Mouse (Mus musculus): ENCODE data around the gene Rras2.

The Rras2 gene

GRCm38 (mm10) chr7:114074133-114074532, 43.4 kb downstream of the Rras2 start:
- no peak for DNase-seq (ENCODE audit: extremely low read depth, low read depth, low spot score)

DNA sequence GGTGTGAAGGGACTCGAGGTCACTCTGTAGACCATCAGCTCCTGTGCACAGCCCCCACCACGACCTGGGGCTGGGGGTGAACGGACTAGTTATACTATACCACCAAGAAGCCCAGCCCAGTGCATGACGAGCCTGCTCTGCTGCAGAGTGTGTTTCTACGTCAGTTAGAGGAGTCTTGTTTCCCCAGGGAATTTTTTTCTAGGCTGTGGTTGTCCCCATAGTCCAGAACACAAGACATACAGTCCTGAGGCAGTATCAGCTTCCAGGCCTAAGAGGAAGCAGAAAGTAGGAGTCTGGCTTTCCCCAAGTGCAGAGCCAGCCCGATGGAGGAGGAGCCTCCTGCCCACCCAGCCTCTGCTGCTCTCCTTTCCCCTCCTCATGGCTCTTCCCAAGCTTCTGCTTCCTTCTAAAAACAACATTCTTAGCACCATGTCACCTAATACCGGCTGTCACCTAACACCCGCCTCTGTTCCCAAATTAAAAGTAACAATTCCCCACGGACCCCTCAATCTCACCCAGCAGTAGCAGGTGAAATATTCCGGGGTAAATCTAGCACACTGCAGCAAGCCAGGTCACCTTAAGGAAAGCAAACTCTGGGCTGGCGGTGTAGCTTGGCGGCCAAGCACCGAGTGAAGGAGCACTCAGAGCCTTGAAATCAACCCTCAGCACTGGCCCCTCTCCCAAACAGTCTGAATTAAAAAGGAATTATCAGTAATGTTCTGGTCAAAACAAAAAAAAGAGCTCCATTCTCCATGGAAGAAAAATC, 45.5 kb downstream of the Rras2 start:
- DNase-seq (ENCODE audit: extremely low read depth, low read depth, low spot score), result no peak

GRCm38 (mm10) chr7:114071395-114071794, 46.2 kb downstream of the Rras2 start:
- DNase-seq (ENCODE audit: extremely low read depth, low read depth, low spot score), result no peak

- DNase-seq (ENCODE audit: extremely low read depth, low read depth, low spot score), result no peak
These were observed 47.1 kb downstream of the Rras2 start for GRCm38 (mm10) chr7:114070458-114070840.

DNA sequence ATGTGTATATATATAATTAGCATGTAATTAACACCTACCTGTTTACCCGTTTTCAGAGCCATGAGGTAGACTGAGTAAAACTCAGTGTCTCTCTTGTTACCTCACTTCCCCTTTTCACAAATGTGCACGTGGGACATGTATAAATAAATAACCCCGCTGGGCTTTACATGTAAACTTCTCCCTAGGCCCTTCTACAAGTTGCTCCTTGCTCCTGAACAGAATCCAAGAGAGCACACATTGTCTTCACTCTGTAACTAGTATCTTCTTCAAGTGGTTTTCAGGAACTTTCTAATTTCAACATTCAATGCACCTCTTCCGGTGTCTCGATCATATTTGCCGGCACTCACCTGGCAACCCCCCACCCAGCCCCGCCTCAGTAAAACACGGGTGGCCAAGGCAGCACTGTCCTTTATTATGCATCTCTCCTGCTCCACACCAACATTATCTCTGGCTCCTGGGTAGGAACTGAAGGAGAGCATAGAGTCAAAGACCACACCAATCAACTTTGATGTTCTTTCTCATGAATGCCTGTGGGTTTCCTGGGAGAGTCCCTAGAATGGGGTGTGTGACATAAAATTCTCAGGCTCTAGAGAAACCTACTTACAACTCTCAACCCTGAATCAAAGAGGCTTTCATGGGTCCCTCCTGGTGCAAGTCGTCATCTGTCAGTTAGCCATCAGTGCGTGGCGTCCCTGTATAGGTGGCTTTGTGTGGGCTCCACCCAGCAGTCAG, 47.7 kb downstream of the Rras2 start:
- no peak for DNase-seq (ENCODE audit: extremely low read depth, low read depth, low spot score)

DNA sequence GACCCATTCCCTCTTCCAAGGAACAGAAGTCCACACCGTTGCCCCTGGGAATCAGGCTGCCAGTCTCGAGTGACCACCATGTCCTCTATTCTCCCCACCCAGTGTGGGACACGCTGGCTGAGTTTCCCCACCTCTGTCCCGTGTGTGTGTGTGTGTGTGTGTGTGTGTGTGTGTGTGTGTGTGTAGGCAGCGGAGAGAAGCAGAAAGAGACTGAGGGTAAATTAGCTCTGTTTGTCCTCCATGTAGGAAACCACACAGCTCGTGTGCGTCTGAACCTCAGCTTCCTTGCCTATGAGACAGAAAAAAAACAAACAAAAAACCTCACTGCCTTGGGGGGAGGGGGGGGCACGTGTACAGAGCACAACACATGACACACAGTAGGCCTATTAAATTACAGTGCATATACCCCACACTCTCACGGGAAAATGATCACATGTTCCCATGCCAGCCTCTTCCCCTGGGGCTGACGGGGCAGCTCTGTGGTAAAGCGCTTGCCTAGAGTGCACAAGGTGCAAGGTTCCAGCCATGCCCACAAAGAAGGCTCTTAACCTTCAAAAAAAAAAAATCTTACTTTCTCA, 48.5 kb downstream of the Rras2 start:
- no peak for DNase-seq (ENCODE audit: extremely low read depth, low read depth, low spot score)

DNA sequence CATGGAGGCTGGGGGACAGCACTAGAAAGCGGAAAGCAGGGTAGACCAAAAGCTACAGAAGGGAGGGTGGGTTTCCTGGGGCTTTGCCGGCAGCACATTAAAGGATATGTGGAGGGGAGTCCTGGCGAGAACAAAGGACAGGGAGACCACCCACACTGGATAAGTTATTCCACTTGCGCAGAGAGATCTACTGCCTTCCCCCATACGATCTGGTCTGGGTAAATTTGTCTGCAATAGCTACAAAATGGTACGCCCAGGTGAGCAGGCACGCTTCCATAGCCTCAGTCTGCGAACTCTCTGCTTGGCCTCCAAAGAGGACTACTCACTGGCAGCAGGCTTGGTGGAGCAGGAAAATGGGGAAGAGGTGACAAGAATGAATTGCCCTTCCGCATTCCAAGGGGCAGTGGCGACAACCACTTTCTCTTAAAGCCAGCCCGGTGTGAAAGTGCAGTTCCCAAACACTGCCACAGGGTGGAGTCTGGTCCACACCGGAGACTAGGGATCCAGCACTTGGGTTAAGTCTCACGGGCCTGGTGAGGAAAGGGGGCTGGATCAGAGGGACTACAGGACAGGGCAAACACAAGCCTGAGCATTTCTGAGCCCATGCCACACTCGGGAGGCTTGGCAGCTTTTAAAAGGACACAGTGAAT, 50.9 kb downstream of the Rras2 start:
- no peak for DNase-seq (ENCODE audit: extremely low read depth, low read depth, low spot score)

- no peak for DNase-seq (ENCODE audit: extremely low read depth, low read depth, low spot score)
These were observed 52.0 kb downstream of the Rras2 start for GRCm38 (mm10) chr7:114065407-114066185.

DNA sequence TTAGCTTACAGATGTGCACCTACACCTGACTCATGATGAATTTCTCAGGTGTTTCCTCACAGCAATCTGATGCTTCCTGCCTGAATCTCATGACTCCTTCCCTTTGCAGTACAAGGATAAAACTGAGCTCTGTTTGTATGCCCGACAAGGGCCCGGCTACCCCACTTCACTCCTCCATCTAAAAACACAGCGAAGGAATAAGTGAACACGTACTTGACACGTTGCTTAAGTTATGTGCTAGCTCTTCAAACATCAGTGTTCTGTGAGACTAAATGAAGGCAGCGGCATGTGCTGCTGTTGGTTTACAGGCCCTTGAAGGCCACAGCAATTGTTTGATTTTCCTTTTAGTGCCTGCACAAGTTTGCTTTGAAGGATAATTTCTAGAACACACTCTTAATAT, 53.6 kb downstream of the Rras2 start:
- no peak for DNase-seq (ENCODE audit: extremely low read depth, low read depth, low spot score)

DNA sequence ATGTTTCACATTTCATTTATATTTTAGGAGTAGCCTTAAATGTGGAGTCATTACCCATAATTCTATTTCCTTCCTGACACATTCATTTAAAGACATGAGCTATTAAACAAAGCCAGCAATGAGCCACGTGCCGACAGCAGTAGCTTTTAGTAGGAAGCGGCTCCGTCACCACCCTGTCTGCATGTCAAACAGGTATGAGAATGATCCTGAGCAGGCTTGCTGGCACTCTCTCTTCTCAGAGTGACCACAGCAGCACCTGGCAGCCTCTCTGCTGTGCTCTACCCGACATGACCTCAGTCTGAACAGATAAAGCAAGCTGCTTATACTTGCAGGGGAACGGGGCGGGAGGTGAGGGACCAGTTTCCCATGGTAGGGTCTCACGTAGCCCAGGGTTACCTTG, 54.0 kb downstream of the Rras2 start:
- no peak for DNase-seq (ENCODE audit: extremely low read depth, low read depth, low spot score)

GRCm38 (mm10) chr7:114062451-114062850, 55.1 kb downstream of the Rras2 start:
- no peak for DNase-seq (ENCODE audit: extremely low read depth, low read depth, low spot score)

- no peak for DNase-seq (ENCODE audit: extremely low read depth, low read depth, low spot score)
These were observed 57.1 kb downstream of the Rras2 start for GRCm38 (mm10) chr7:114060445-114060844.

DNA sequence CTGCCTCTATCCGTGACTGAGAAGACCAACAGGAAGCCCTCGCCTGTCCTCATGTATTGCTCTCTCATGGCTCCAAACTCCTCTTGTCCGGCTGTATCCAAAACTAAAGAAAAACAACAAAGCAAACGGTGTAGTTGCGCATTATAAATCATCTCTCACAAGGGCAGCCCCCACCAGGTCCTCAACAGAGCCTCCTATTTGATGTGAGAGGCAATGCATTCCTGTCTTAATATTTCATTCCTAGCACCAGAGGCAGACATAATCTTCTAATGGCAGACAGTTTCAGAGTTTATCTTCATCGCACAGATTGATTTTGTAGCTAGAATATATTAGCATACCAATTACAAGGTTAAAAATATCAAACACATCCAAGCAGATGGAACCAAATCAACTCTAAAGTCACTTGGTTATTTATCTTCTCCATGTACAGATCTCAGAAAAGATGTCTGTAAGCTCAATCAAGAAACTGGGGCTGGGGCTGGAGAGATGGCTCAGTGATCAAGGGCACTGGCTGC, 58.6 kb downstream of the Rras2 start:
- DNase-seq (ENCODE audit: extremely low read depth, low read depth, low spot score), result no peak

DNA sequence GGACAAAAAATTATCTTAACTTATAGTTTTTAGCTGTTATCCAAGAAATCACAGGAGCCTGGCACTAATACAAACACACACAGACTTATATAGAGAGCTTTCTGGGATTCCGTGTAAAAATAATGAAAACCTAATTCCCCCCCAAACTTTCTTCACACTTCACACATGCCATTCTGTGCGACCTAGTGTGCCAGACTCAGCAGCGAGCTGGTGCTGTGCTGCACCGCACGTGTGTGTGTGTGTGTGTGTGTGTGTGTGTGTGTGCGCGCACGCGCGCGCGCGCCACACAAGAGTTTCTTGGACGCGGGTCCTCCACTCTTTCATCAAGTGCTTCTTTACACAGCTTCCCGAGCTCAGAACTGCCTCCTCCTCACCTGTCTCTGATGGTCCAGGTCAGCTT, 59.4 kb downstream of the Rras2 start:
- DNase-seq (ENCODE audit: extremely low read depth, low read depth, low spot score), result no peak

DNA sequence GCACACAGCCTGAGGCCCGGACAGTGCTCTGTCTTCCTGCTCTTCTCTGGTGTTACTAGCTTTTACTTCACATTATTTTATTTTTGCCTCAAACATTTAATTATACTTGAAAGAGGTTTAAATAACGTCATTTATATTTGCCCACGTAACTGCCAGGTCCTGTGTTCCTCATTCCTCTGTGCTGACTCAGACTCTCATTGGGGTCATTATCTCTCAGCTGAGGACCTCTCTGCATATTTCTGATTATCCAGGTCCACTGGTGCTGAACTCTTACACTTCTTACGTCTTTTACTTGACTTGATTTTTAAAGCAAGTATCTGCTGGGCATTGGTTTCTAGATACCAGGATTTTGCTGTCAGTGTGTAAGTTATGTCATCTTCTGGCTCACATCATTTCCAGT, 63.9 kb downstream of the Rras2 start:
- DNase-seq (ENCODE audit: extremely low read depth, low read depth, low spot score), result no peak

DNA sequence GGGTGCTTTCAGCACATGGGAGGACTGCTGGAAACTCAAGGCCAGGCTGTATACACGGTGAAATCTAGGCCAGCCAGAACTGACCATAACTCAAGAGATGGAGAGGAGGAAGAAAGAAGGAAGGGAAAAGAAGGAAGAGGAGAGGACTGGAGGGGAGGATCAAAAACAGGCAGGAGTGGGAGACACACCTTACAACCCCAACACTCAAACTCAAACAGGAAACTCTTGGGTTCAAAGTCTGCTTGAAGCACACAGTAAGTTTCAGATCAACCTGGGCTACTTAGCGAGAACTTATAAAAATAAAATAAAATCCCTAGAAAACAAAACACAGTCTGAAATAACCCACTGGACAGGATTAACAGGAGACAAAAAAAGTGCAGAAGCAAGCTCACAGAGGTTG, 71.8 kb downstream of the Rras2 start:
- no peak for DNase-seq (ENCODE audit: extremely low read depth, low read depth, low spot score)

- no peak for DNase-seq (ENCODE audit: extremely low read depth, low read depth, low spot score)
These were observed 73.5 kb downstream of the Rras2 start for GRCm38 (mm10) chr7:114043929-114044549.

DNA sequence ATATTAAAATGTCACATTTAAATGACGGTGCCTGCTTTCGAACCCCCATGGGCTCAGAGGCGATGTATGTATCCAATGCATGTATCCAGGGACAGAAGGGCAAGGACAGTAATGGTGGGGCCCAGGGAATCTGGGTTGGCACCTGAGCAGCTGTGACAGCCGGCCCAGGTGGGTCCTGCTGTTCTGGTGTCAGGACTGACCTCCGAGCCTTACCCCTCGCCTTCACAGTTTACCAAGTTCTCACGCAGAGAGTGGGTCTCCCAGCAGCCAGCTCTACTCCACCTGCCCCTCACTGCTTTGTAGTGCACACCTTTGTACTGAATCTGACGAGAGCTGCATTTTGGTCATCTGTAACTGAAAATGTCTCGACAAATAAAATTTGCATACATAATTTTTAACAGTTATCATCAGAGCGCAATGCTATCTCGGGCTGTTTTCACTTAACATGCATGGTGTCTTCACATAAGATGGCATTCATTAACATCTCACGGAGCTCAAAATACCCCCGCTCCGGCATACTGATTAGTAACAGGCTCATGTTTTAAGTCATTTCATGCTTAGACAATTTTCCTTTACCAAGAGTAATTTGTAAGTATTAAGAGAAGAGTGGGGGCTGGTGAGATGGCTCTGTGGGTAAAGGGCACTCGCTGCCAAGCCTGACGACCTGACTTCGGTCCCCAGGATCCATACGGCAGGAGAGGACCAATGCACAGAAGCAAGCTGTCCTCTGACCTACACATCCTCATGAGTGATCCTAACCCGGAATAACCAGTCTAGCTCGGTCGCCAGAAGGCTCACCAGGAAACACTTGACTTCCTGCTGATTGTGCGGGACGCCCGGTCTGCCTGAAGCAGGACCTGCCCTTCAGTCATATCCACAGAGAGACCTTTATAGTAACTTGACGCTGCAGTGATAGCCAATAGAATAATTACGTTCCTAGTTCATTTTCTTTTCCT, 74.3 kb downstream of the Rras2 start:
- DNase-seq (ENCODE audit: extremely low read depth, low read depth, low spot score), result no peak

GRCm38 (mm10) chr7:114041349-114041748, 76.2 kb downstream of the Rras2 start:
- no peak for DNase-seq (ENCODE audit: extremely low read depth, low read depth, low spot score)
